Mouse (Mus musculus) ES-Bruce4 (cell line): ENCODE measurements around the gene Tex44. TPM values are rescaled to one million over a fixed set of nuclear protein-coding genes. Genes with fewer than 3 reads are reported as not detected.
A peak's percentile ranks its signal among the peaks of the same experiment; 100 is the strongest.

ENCODE experiments used
- H3K27ac ChIP-seq: 2 replicates; pipeline ENCODE4 v1.5.1; 2012; ENCODE audit warnings: low read length, inconsistent platforms; ENCODE audit not compliant: insufficient read depth
- H3K27me3 ChIP-seq: 2 replicates; pipeline ENCODE4 v1.6.1; 2012; ENCODE audit warnings: mild to moderate bottlenecking, low read length, inconsistent platforms; ENCODE audit not compliant: control insufficient read depth, poor library complexity, insufficient read depth, severe bottlenecking
- H3K36me3 ChIP-seq: 2 replicates; pipeline ENCODE4 v1.6.1; 2012; ENCODE audit warnings: inconsistent platforms, mild to moderate bottlenecking, low read length, moderate library complexity; ENCODE audit not compliant: control insufficient read depth, poor library complexity, insufficient read depth, severe bottlenecking
- H3K4me1 ChIP-seq: one replicate; pipeline ENCODE4 v1.8.1; 2011; ENCODE audit warnings: low read length; ENCODE audit not compliant: control insufficient read depth, insufficient read depth
- H3K4me3 ChIP-seq: 2 replicates; pipeline ENCODE4 v1.5.1; 2011; ENCODE audit warnings: low read depth, mild to moderate bottlenecking, low read length
- H3K9ac ChIP-seq: 2 replicates; pipeline ENCODE4 v1.6.1; 2012; ENCODE audit warnings: low read depth, mild to moderate bottlenecking, inconsistent platforms; ENCODE audit not compliant: poor library complexity, severe bottlenecking
- H3K9me3 ChIP-seq: replicated peaks from 2 replicates; pipeline ENCODE4 v1.6.1; 2012; ENCODE audit warnings: mild to moderate bottlenecking, low read length, inconsistent platforms; ENCODE audit not compliant: control insufficient read depth, poor library complexity, insufficient read depth, severe bottlenecking
- CTCF ChIP-seq: IDR thresholded peaks from one replicate; pipeline ENCODE4 v1.8.1; 2011; ENCODE audit warnings: low read depth, low read length
- EP300 ChIP-seq: IDR thresholded peaks from 2 replicates; pipeline ENCODE4 v1.6.1; 2011; ENCODE audit warnings: low read depth, low read length; ENCODE audit not compliant: insufficient read depth
- POLR2A ChIP-seq: IDR thresholded peaks from one replicate; pipeline ENCODE4 v1.8.1; 2011; ENCODE audit warnings: low read length; ENCODE audit not compliant: insufficient read depth
- polyA plus RNA-seq: library from polyadenylated mRNA; stranded (reverse); fragments of >200 nt; gene quantifications from 2 replicates; pipeline ENCODE4 v1.2.4, GENCODE M21; 2011; ENCODE audit warnings: low read depth; ENCODE audit not compliant: missing spikeins, insufficient read depth, insufficient read length

Gene Tex44
- polyA plus RNA-seq, 1 experiment: not detected

- Histone ChIP-seq H3K27ac (no peak overlapping the region), H3K4me1 (no peaks in the 10 kb centered on the region), H3K9ac (no peak overlapping the region), H3K36me3 (no peaks in the 10 kb centered on the region), H3K4me3 (no peak overlapping the region), H3K27me3 (no peaks in the 10 kb centered on the region), H3K9me3 (no peaks in the 10 kb centered on the region)
- TF ChIP-seq CTCF (no peak), POLR2A (no peak), EP300 (no peak)
Measured at GRCm38 (mm10) chr1:86415144-86415543, 11.0 kb upstream of the Tex44 start.

- Histone ChIP-seq H3K27ac (no peak overlapping the region), H3K4me1 (no peaks in the 10 kb centered on the region), H3K9ac (no peak overlapping the region), H3K36me3 (no peaks in the 10 kb centered on the region), H3K9me3 (no peaks in the 10 kb centered on the region), H3K27me3 (no peaks in the 10 kb centered on the region), H3K4me3 (no peak overlapping the region)
- no peak for TF ChIP-seq POLR2A
- TF ChIP-seq EP300: no peak
- TF ChIP-seq CTCF: peak; percentile 44
Measured at GRCm38 (mm10) chr1:86415612-86416184, 10.4 kb upstream of the Tex44 start.

GRCm38 (mm10) chr1:86416321-86416720 is 9.8 kb upstream of the Tex44 start:
- Histone ChIP-seq H3K27ac (no peak overlapping the region), H3K36me3 (no peaks in the 10 kb centered on the region), H3K4me3 (no peak overlapping the region), H3K27me3 (no peaks in the 10 kb centered on the region), H3K9ac (no peak overlapping the region), H3K9me3 (no peaks in the 10 kb centered on the region), H3K4me1 (peaks cover 1% of the 10 kb centered on the region)
- TF ChIP-seq POLR2A (no peak), CTCF (no peak), EP300 (no peak)

GRCm38 (mm10) chr1:86421007-86421406 is 5.1 kb upstream of the Tex44 start:
- Histone ChIP-seq H3K4me1 (peaks cover 7% of the 10 kb centered on the region), H3K36me3 (no peaks in the 10 kb centered on the region), H3K27ac (no peak overlapping the region), H3K27me3 (no peaks in the 10 kb centered on the region), H3K9me3 (no peaks in the 10 kb centered on the region), H3K9ac (0 out of 2 replicates have a peak overlapping the region, but pooled peaks have one; percentile 1), H3K4me3 (no peak overlapping the region)
- TF ChIP-seq POLR2A: no peak
- no peak for TF ChIP-seq EP300
- no peak for TF ChIP-seq CTCF

GRCm38 (mm10) chr1:86423879-86424278 is 2.2 kb upstream of the Tex44 start:
- Histone ChIP-seq H3K9me3 (no peaks in the 10 kb centered on the region), H3K9ac (no peak overlapping the region), H3K4me3 (no peak overlapping the region), H3K27ac (no peak overlapping the region), H3K36me3 (no peaks in the 10 kb centered on the region), H3K27me3 (no peaks in the 10 kb centered on the region), H3K4me1 (peaks cover 7% of the 10 kb centered on the region)
- TF ChIP-seq POLR2A: no peak
- no peak for TF ChIP-seq CTCF
- TF ChIP-seq EP300: no peak

GRCm38 (mm10) chr1:86424336-86424735 is 1.8 kb upstream of the Tex44 start:
- no peaks in the 10 kb centered on the region for H3K36me3 ChIP-seq
- H3K9ac ChIP-seq: no peak overlapping the region
- no peak for TF ChIP-seq EP300
- TF ChIP-seq CTCF: no peak
- no peak for TF ChIP-seq POLR2A
- no peaks in the 10 kb centered on the region for H3K9me3 ChIP-seq
- no peak overlapping the region for H3K27ac ChIP-seq
- H3K27me3 ChIP-seq: no peaks in the 10 kb centered on the region
- peaks cover 7% of the 10 kb centered on the region for H3K4me1 ChIP-seq
- H3K4me3 ChIP-seq: no peak overlapping the region
